In the genomic region with DNA sequence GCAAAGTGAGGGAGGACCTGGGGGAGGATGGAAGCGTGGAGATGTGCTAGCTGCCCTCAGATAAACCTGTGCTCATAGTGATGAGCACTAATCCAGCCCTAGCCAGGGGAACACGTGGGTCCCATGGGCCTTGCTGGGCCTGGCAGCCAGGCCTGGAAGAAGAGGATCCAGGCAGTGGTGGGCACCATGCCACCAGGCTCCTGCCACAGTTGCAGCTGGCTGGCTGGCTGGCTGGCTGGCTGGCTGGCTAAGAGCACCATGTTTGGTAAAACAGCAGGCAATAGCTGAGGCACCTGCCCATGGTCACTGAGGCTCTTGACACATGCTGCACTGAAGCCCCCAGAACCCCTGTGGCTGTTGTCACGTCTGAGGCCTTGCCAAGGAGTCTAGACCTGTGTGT, we compare ENCODE assay signal across 9 mouse cellular contexts. TPM values are rescaled to one million over a fixed set of nuclear protein-coding genes. Genes with fewer than 3 reads are reported as not detected.
DNase-seq lines count a peak whose midpoint lies in the region; ATAC-seq and TF ChIP-seq lines count a peak whose summit lies in the region.
"Had no signal": no experiment of that assay in that cellular context is flagged by ENCODE, and none has a peak within 500 bp of the region (broad histone marks: within the 10 kb centered on the region; RNA-seq: fewer than 3 reads in every experiment).

No protein-coding gene starts in this region.

- H3K27ac ChIP-seq in lung, embryonic 15.5 days = peak overlapping the region; percentile 11; the same call in 1 of the 2 replicates
- H3K27ac ChIP-seq in heart, adult 2 months = peak overlapping the region; percentile 70
- peak overlapping the region; percentile 37; the same call in 1 of the 2 replicates for H3K27ac ChIP-seq in neural tube, embryonic 15.5 days (replicated peaks)
- H3K27ac ChIP-seq: midbrain, embryonic 12.5 days had no signal

- H3K4me1 ChIP-seq in lung, embryonic 15.5 days = peaks cover 34% of the 10 kb centered on the region
- peaks cover 16% of the 10 kb centered on the region for H3K4me1 ChIP-seq in heart, adult 2 months (ENCODE audit: control insufficient read depth, insufficient read depth, low read length)
- H3K4me1 ChIP-seq in neural tube, embryonic 15.5 days = peaks cover 46% of the 10 kb centered on the region

- no peak for TF ChIP-seq POLR2A in heart, adult 2 months (IDR thresholded peaks at IDR 0.05; ENCODE audit: insufficient read depth, low read depth, low read length)

- TF ChIP-seq CTCF in heart, adult 2 months (IDR thresholded peaks at IDR 0.05) = no peak

- no peaks in the 10 kb centered on the region for H3K79me2 ChIP-seq in heart, adult 2 months (replicated peaks; ENCODE audit: control insufficient read depth, insufficient read depth, low read length)

- 61% methylated on average over 3 of the region's 3 CpGs for WGBS in lung, embryonic 15.5 days
- 27% methylated on average over 3 of the region's 3 CpGs for WGBS in heart, adult 2 months
- WGBS in neural tube, embryonic 15.5 days = 57% methylated on average over 3 of the region's 3 CpGs

- no peaks in the 10 kb centered on the region for H3K27me3 ChIP-seq in lung, embryonic 15.5 days
- no peaks in the 10 kb centered on the region for H3K27me3 ChIP-seq in heart, adult 2 months (ENCODE audit: control insufficient read depth, insufficient read depth, low read length)
- H3K27me3 ChIP-seq in neural tube, embryonic 15.5 days (replicated peaks) = no peaks in the 10 kb centered on the region

- no peaks in the 10 kb centered on the region for H3K9me3 ChIP-seq in lung, embryonic 15.5 days
- H3K9me3 ChIP-seq in neural tube, embryonic 15.5 days (replicated peaks) = no peaks in the 10 kb centered on the region
- H3K9me3 ChIP-seq: midbrain, embryonic 12.5 days had no signal

- no peak for DNase-seq in lung, postnatal 14 days
- peak; percentile 90 to 93 for DNase-seq in cerebellum, postnatal 10 days
- peak; percentile 77 to 87 for DNase-seq in heart, adult 2 months
- DNase-seq in layer of hippocampus, adult 18-20 months (ENCODE audit: low spot score in 2 of 2) = peak; percentile 49 to 72
- DNase-seq in embryo, embryonic 10 days (ENCODE audit: low spot score) = no peak
- DNase-seq in urinary bladder, adult 18-20 months (ENCODE audit: low spot score in 2 of 2) = no peak

- no peak overlapping the region for H3K4me3 ChIP-seq in lung, embryonic 15.5 days
- H3K4me3 ChIP-seq in heart, adult 2 months = no peak overlapping the region
- no peak overlapping the region for H3K4me3 ChIP-seq in neural tube, embryonic 15.5 days (replicated peaks)
- H3K4me3 ChIP-seq: midbrain, embryonic 12.5 days had no signal

- TF ChIP-seq EP300 in heart, adult 2 months (IDR thresholded peaks at IDR 0.05; ENCODE audit: insufficient read depth, low read depth, low read length) = peak; percentile 58; the same call in 1 of the 2 replicates

- H3K9ac ChIP-seq in lung, embryonic 15.5 days = no peak overlapping the region
- H3K9ac ChIP-seq in heart, adult 2 months (ENCODE audit: low read depth, low read length) = no peak overlapping the region
- no peak overlapping the region for H3K9ac ChIP-seq in neural tube, embryonic 15.5 days (replicated peaks)
- H3K9ac ChIP-seq: midbrain, embryonic 12.5 days had no signal

- ATAC-seq in lung, embryonic 15.5 days (ENCODE audit: borderline replicate concordance, extremely low read depth, low FRiP score, low TSS enrichment) = no peak
- ATAC-seq in neural tube, embryonic 15.5 days (ENCODE audit: low FRiP score) = peak; percentile 25; the same call in 1 of the 2 replicates

- intact Hi-C loops in heart, adult 2 months (cut with DNase I) = no loop called here

- no peak overlapping the region for H3K4me2 ChIP-seq in lung, embryonic 15.5 days
- H3K4me2 ChIP-seq in neural tube, embryonic 15.5 days = no peak overlapping the region
- H3K4me2 ChIP-seq: midbrain, embryonic 12.5 days had no signal

- no peaks in the 10 kb centered on the region for H3K36me3 ChIP-seq in lung, embryonic 15.5 days
- no peaks in the 10 kb centered on the region for H3K36me3 ChIP-seq in heart, adult 2 months (ENCODE audit: control insufficient read depth, insufficient read depth, low read length)
- H3K36me3 ChIP-seq in neural tube, embryonic 15.5 days = no peaks in the 10 kb centered on the region
- H3K36me3 ChIP-seq: midbrain, embryonic 12.5 days had no signal

RNA-seq across cellular contexts. Expression of a gene that starts 59.9 kb away (rescaled TPM):
- polyA plus RNA-seq in lung, embryonic 15.5 days (2015; fragmentation: Nextera tagmentation; extraction: Ambion mirVana) = not detected in 2 replicates
- not detected for total RNA-seq in heart, adult 2 months (2021)
- polyA plus RNA-seq in heart, adult 2 months (2012; rRNA removed) = 0.27 TPM in 1 of 2 replicates, not detected in the other
- total RNA-seq in layer of hippocampus, adult 18-20 months (2021) = not detected
- 0.26 TPM in 1 of 2 replicates, not detected in the other for polyA plus RNA-seq in neural tube, embryonic 15.5 days (2015; fragmentation: Nextera tagmentation; extraction: Ambion mirVana)
- polyA plus RNA-seq: midbrain, embryonic 12.5 days had no signal

Comparison
In these comparisons a context has a peak if more than half of its experiments do, and no peak if none do; other contexts are left out.
1. H3K27ac ChIP-seq: peak in every context shown above with its lines; median percentile 70 in heart, adult 2 months; 37 in neural tube, embryonic 15.5 days; 11 in lung, embryonic 15.5 days.
2. DNase-seq: peak in cerebellum, postnatal 10 days (2 of 2), heart, adult 2 months (2 of 2) and layer of hippocampus, adult 18-20 months (2 of 2); none in lung, postnatal 14 days (single experiment), embryo, embryonic 10 days (single experiment) and urinary bladder, adult 18-20 months (0 of 2).